Mouse (Mus musculus) G1E-ER4 (cell line): Measurements from ENCODE around the gene Ccnjl. TPM values are rescaled to one million over a fixed set of nuclear protein-coding genes. Genes with fewer than 3 reads are reported as not detected.

ENCODE experiments used
- GATA1 ChIP-seq: IDR thresholded peaks from one replicate; pipeline ENCODE4 v1.8.0; 2012; ENCODE audit warnings: low read length, inconsistent platforms
- polyA plus RNA-seq: library from polyadenylated mRNA; stranded (reverse); fragments of >175 nt; gene quantifications from 2 replicates; pipeline ENCODE4 v1.2.3, GENCODE M21; 2012

Ccnjl gene
- polyA plus RNA-seq, 1 experiment, result not detected

DNA sequence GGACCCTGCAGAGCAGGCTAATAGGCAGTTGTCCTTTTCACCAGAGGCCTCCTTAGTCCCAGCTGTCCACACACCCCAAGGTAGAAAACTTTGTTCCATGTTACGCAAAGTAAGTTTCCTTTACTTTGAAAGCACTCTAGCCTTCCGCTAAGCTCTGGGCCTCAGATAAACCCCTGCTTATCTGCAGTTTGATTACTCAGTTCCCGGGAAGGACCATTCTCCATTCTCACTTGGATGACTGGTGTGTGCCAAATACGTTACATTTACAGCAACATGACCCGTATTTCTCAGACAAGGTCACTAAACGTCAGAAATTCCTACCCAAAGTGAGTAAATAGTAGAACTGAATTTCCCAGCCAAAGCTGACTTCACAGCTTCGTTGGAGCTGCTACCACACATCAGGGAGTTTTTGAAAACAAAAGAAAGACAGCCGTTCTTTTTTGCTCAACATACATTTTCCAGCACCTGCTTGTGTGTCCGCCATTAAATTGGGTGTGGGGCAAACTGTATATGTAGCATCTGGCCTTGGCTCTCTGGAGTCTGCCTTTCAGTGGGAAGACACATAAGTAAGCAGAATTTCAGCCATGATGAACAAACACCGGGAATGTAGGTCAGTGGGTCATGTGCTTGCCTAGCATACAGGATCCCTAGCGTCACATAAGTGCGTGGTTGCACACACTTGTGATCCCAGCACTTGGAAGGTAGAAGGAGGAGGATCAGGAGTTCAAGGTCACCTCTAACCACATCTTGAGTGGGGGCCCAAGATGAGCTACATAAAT, 20.3 kb downstream of the Ccnjl start:
- TF ChIP-seq GATA1, result no peak

DNA sequence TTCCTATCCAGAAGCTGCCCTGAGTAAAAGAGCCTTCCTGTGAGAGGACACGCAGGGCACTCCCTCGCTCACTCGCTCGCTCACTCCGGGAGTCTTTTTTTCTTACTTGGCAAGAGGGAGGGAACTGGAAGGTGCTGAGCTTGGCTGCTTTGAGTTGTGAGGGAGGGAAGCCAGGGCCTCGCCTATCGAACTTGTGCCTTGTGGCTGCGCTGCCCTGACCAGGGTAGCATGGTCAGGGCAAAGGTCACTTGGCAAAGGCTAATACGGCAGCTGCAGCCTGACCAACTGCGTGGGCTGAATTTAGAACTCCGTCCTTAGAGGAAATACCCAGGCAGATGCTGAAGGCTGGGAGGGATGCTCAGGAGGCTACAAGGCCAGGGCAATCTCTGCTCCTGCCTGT, 21.1 kb downstream of the Ccnjl start:
- no peak for TF ChIP-seq GATA1

DNA sequence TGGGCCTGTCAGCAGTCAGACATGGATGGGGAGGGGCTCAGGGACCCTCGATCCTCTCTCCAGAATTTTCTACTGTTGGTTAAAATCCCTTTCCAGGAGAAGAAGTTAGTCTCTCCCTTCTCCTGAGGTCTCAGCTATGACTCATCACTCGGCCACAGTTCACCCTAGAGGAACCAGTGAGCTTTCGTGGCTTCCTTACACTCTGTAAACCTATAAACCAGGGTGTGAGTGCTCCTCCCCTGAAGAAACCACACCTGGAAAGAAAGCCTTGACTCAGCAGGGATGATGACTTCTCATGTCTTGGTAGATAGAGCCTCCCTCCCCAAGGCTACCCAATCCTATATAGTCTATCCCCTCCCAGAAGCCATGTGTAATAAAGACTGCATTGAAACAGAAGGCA, 23.2 kb downstream of the Ccnjl start:
- TF ChIP-seq GATA1, result no peak

DNA sequence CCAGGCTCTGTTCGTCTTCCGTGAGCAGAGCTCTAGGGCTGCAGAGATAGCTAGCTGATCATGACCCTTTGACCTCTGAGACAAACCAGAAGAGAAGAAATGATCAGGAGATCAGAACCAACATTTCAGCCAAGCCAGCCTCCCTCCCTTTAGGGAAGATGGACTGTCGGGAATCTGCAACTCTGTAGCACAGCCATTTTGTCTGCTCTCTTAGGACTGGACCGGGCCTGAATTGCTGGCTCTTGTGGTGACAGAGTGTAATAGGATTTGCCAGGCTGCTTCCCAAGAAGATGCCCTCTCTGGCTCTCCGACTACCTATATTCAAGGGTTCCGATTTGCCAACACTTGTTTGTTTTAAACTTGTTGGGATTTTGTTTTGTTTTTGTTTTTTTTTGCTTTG, 24.1 kb downstream of the Ccnjl start:
- TF ChIP-seq GATA1, result no peak

DNA sequence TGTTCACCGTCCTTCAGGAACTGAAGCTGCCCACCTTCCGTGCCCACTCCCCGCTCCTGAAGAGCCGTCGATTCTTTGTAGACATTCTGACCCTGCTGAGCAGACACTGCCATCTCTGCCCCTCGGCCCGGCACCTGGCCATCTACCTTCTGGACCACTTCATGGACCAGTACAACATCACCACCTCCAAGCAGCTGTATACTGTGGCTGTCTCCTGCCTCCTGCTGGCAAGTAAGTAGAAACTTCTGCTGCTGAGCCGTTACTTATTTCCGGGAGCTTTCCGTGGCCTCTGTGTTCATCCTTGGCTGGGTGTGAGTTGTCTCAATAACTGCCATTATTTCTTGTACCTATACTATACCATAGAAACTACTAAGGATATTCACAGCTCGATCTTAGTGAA, 28.0 kb downstream of the Ccnjl start:
- no peak for TF ChIP-seq GATA1

DNA sequence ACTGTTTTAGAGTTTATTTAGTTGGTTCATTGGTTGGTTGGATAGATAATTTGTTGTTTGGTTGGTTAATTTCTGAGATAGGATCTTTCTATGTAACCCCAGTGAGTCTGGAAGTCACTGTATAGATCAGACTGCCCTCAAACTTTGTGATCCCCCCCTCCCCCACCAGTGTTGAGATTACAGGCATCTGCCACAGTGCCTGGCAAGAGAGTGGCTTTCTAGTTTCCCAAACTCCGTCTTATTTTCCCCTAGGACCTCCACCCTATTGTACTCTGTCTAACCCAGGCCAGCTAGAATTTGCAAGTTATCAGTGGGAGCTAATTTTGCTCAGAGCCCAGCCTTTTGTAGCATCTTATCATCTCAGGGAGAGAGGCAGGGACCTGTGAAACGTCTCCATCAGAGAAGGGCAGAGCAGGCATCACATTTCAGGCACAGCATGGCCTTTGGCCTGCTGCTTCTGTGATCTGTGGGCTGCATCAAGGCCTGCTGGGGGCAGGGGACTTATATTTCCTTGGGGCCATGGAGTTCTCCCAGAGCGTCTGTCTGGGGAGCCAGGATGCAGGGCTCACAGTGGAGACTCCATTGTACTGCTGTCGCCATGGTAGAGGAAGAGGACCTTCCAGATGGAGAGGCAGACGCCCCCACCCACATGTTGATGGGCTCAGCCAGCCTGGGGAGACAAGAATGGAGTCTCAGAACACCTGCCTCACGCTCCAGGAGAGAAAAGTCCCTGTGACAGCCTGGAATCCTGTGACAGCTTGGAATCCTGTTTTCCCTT, 31.1 kb downstream of the Ccnjl start:
- no peak for TF ChIP-seq GATA1

DNA sequence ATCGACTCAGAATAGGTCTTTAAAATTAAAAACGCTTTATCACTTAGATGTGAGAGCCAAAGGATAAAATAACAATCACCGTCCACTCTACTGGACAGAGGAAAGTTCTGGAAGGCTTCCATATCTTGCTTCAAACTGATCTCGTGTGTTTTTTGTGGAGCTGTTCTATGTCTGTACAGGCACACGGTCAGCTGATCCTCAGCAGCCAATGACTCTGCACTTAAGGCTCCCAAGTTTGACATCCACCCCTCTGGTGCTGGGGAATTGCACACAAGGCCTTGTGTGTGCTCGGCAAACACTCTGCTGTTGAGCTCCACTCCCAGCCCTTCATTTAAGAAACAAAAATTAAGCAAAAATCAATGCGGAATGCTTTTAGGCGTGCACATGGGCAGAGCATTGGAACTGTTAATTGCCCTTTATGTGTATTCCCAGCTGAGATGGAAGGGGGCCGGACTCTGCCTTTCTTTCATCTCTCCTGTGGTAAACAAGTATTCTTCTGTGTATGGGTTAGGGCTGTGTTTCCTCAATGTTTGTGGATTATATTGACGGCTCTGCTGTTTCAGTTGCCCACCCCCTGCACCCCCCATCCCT, 35.2 kb downstream of the Ccnjl start:
- TF ChIP-seq GATA1, result no peak

DNA sequence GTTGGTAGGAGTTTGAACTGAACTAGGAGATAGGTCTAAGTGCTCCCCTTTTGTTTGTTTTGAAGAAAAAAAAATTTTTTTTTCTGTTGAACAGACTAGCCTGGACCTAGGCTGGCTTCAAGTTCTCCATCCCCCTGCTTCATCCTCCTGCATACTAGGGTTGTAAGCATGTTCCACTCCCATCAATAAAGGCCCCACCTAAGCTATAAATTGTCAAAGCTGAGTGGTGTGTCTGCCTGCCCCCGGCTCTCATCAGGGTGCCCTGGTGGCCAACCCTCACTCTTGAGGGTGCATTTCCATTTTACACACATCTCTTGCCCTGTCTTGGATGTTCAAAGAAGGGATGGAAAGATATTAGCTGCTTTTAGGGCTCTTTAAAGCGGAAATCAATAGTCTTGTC, 36.8 kb downstream of the Ccnjl start:
- TF ChIP-seq GATA1, result no peak

DNA sequence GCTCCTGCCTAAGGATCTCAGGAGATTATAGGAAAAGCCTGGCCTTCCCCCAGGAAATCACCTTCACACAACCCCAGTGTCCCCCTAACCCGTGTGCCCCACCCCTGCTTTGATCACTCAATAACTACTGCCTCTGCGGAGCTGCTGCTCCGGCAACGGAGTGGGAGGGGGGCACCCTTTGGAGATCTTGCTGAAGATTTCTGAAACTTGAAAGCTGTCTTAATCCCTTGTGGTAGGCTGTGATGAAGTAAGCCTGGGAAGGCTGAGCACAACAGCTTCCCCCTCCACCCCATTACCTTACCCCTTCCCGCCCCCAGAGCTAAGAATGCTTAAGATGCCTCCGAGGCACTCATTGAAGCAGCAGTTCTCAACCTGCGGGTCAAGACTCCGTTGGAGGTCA, 37.3 kb downstream of the Ccnjl start:
- TF ChIP-seq GATA1, result no peak

DNA sequence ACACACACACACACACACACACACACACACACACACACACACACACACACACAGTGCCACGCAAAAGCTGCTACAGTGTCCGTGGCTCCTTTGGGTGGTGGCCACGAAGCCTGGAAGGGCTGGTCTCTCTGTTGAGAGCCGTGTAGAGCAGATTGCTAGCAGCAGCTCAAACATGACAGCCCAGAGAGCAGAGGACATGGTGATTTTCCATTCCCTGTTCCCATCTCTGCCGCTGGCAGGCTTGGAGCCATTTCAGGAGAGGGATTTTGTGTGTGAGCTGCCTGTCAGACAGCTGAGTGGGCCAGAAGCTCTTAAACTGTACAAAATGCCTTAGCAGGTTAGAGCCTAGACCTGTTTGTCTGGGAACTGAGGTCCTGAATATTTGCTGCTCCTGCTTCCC, 38.1 kb downstream of the Ccnjl start:
- no peak for TF ChIP-seq GATA1

DNA sequence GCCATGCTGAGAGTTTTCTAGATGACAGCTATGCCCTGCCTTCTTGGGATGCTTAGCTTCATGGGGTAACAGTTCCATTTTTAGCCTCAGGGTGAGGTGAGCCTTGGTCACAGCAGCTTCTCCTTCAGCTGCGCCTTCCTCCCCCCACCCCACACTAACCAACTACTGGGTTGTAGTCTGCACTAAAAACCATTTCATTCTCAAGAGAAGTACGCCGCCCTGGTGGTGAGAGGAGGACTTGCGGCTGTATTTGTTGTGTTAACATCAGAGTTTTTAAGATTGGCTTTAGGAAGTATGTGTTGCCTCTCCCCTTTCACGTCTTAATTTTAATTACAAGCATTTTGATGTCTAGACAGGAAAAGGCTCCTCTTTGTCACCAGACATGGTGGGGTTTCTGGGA, 39.7 kb downstream of the Ccnjl start:
- TF ChIP-seq GATA1, result no peak

DNA sequence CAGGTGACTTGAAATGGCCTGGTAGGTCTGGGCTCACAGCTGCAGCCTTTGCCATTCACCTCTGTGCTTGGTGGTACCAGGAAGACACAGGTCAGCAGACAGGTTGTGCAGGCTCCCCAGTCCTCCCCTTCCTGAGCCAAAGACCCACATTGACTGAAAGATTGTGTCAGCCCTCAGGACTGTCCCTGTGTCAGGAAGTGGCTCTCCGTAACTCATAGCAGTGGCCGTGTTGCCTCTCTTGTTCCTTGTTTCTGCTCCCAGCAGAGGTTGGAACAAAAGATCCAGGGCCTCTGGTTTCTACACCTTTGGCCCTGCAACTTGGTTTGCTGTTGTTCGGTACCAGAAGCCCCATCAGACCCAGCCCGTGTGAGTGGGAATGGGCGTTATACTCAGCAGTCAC, 40.6 kb downstream of the Ccnjl start:
- TF ChIP-seq GATA1, result no peak

DNA sequence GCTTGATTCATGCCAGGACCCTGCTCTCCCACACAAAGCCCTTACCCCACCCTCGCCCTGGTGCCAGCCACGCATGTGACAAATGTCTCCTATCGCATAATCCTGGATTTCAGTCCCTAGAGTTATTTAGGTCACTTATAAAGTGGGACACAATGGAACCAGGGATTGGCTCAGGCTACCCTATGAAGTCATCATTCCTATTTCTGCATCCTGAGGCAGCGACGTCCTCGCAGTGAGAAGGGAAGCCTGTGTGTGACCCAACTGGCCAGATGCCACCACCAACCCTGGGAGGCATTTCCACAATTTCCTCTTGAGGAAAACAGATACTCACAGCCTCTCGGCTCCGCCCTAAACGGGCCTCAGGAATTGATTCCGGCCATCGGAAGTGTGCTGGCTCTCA, 41.0 kb downstream of the Ccnjl start:
- no peak for TF ChIP-seq GATA1

DNA sequence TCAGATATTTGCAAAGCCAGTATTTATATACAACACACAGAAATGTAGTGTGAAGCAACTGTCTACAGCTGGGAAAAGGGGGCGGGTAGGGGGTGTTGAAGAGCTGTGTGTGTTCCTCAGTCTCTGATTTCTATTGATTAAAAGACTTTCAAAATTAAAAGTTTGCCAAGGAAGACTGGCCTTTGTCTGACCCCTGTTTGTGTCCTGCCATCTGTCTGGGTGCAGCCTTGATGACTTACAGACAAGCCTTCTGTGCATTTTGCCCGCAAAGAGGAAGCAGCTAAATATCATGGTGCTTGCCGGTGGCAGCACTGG, 46.4 kb downstream of the Ccnjl start:
- TF ChIP-seq GATA1, result no peak

DNA sequence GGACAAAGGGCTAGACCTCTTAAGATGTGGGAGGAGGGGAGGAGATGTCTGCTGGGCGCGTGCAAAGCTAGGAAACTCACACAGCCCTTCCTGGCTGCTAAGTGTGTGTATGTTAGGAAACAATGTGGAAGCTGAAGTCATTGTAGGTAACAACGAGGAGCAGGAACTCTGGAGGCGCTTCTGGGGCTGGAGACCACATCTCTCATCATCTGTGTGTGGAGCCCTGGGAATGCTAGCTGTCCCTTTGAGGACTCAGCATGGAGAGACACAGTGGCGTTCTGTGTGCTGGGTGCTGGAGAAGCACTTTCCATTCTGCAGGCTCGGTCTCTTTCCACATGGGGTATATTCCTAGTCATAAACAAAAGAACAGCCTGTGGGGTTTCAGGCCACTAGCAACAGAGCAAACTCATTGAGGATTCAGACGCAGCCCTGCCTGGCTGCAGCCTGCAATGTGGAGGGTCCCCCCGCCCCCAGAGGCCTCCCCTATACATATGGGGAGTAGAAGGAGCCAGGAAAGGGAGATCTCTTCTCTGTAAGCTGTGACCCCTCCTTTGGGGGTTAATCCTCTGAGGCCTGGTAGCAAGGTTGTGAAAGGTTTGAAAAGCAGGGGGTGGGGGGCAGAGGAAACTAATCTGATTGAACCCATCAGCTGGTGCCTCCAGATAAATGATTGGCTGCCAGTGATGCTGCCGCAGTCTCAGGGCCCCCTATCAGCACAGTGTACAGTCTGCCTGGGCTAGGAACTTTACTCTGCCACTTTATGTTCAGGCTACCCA, 47.0 kb downstream of the Ccnjl start:
- TF ChIP-seq GATA1, result no peak
